Mouse (Mus musculus): ENCODE data around the gene Naa11. TPM values are rescaled to one million over a fixed set of nuclear protein-coding genes. Genes with fewer than 3 reads are reported as not detected.

Naa11 gene
- polyA plus RNA-seq, 1 experiment from 2014 or later: 0.05 TPM

DNA sequence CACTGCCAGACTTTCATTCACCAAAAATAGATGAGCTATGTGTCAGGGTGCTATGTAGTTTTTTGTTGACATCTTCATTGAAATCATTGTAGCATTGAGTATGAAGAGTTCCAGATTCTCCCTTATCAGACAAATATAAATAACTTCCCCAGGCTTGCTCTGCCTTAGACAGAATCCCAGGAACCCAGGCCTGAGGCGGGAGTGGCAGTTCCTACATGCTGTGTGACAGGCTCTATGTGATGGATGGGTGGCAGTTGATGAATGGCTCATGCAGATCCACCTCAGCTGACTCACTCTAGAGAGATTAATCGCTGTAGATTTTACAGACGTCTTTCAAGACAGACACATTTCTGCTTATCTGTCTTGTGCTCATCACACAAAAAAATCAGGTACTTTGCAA is 57.4 kb downstream of the Naa11 start:
- Histone ChIP-seq H3K27ac (no peak overlapping the region), H3K4me2 (no peak overlapping the region), H3K9ac (no peak overlapping the region), H3K4me1 (no peaks in the 10 kb centered on the region), H3K4me3 (replicated peaks) (no peak overlapping the region), H3K9me3 (no peaks in the 10 kb centered on the region), H3K36me3 (replicated peaks) (no peaks in the 10 kb centered on the region), H3K27me3 (no peaks in the 10 kb centered on the region)
- ATAC-seq (ENCODE audit: low FRiP score): no peak
- WGBS: 70% methylated on average over 3 of the region's 3 CpGs

Other genes with a start within 250 kb of the Naa11 start
- gene Gk2, start 64.6 kb upstream of the Naa11 start, polyA plus RNA-seq (2016; fragmentation: Nextera tagmentation; extraction: Ambion mirVana): not detected in 2 replicates